Mouse (Mus musculus): ENCODE data around the gene Abca7.

The Abca7 gene

GRCm38 (mm10) chr10:79974087-79974486 is 22.2 kb upstream of the Abca7 start:
- ATAC-seq (ENCODE audit: low TSS enrichment), result no peak

- ATAC-seq (ENCODE audit: low TSS enrichment), result no peak
These were observed 21.6 kb upstream of the Abca7 start for GRCm38 (mm10) chr10:79974668-79975067.

GRCm38 (mm10) chr10:79976071-79976721 is 20.1 kb upstream of the Abca7 start:
- no peak for ATAC-seq (ENCODE audit: low TSS enrichment)

- ATAC-seq (ENCODE audit: low TSS enrichment), result no peak
These were observed 19.6 kb upstream of the Abca7 start for GRCm38 (mm10) chr10:79976722-79977107.

GRCm38 (mm10) chr10:79977324-79977723 is 19.0 kb upstream of the Abca7 start:
- ATAC-seq (ENCODE audit: low TSS enrichment), result no peak

GRCm38 (mm10) chr10:79978061-79978460 is 18.2 kb upstream of the Abca7 start:
- no peak for ATAC-seq (ENCODE audit: low TSS enrichment)

- ATAC-seq (ENCODE audit: low TSS enrichment), result no peak
These were observed 16.7 kb upstream of the Abca7 start for GRCm38 (mm10) chr10:79979401-79980155.

- ATAC-seq (ENCODE audit: low TSS enrichment), result no peak
These were observed 13.1 kb upstream of the Abca7 start for GRCm38 (mm10) chr10:79983205-79983604.

- ATAC-seq (ENCODE audit: low TSS enrichment), result no peak
These were observed 12.6 kb upstream of the Abca7 start for GRCm38 (mm10) chr10:79983670-79984069.

GRCm38 (mm10) chr10:79984195-79984816 is 12.0 kb upstream of the Abca7 start, which contains the start of gene Tmem259:
Tmem259 (minus strand) TSS chr10:79984330.
- ATAC-seq (ENCODE audit: low TSS enrichment), result peak; percentile 42

GRCm38 (mm10) chr10:79984871-79985270 is 11.4 kb upstream of the Abca7 start:
- ATAC-seq (ENCODE audit: low TSS enrichment), result peak; percentile 79

GRCm38 (mm10) chr10:79985334-79986231 is 10.7 kb upstream of the Abca7 start:
- ATAC-seq (ENCODE audit: low TSS enrichment), result peak; percentile 25; the same call in 1 of the 2 replicates

GRCm38 (mm10) chr10:79986232-79986878 is 9.9 kb upstream of the Abca7 start:
- no peak for ATAC-seq (ENCODE audit: low TSS enrichment)

- ATAC-seq (ENCODE audit: low TSS enrichment), result no peak
These were observed 9.3 kb upstream of the Abca7 start for GRCm38 (mm10) chr10:79986963-79987362.

- ATAC-seq (ENCODE audit: low TSS enrichment), result no peak
These were observed 8.4 kb upstream of the Abca7 start for GRCm38 (mm10) chr10:79987771-79988505.

- ATAC-seq (ENCODE audit: low TSS enrichment), result no peak
These were observed 7.6 kb upstream of the Abca7 start, which contains the start of gene Cnn2 for GRCm38 (mm10) chr10:79988506-79989271. Cnn2 (plus strand) TSS chr10:79988584.

GRCm38 (mm10) chr10:79989272-79989786 is 7.0 kb upstream of the Abca7 start:
- ATAC-seq (ENCODE audit: low TSS enrichment), result no peak

GRCm38 (mm10) chr10:79989870-79990269 is 6.4 kb upstream of the Abca7 start:
- no peak for ATAC-seq (ENCODE audit: low TSS enrichment)

GRCm38 (mm10) chr10:79991099-79991498 is 5.2 kb upstream of the Abca7 start:
- ATAC-seq (ENCODE audit: low TSS enrichment), result no peak
